Mouse (Mus musculus) neural tube, embryonic 15.5 days (tissue): ENCODE measurements around the gene Olfr995. TPM values are rescaled to one million over a fixed set of nuclear protein-coding genes. Genes with fewer than 3 reads are reported as not detected.

Source experiments
- ATAC-seq: fragments of 200-750 bp; cut with Nextera tagmentation; 2 replicates; pipeline ENCODE4 v1.8.0; 2017; ENCODE audit warnings: mild to moderate bottlenecking, moderate TSS enrichment, moderate library complexity; ENCODE audit not compliant: low FRiP score
- H3K27ac ChIP-seq: fragments of 300-500 bp; sonication (generic); replicated peaks from 2 replicates; pipeline ENCODE4 v1.5.1; 2015; ENCODE audit warnings: mild to moderate bottlenecking, inconsistent platforms
- H3K27me3 ChIP-seq: fragments of 300-500 bp; sonication (generic); replicated peaks from 2 replicates; pipeline ENCODE4 v1.6.1; 2015; ENCODE audit warnings: inconsistent platforms
- H3K36me3 ChIP-seq: fragments of 300-500 bp; sonication (generic); 2 replicates; pipeline ENCODE4 v1.6.1; 2015; ENCODE audit warnings: inconsistent platforms
- H3K4me1 ChIP-seq: fragments of 300-500 bp; sonication (generic); 2 replicates; pipeline ENCODE4 v1.6.1; 2015; ENCODE audit warnings: inconsistent platforms
- H3K4me2 ChIP-seq: fragments of 300-500 bp; sonication (generic); 2 replicates; pipeline ENCODE4 v1.6.1; 2015; ENCODE audit warnings: inconsistent platforms, mild to moderate bottlenecking, moderate library complexity
- H3K4me3 ChIP-seq: fragments of 300-500 bp; sonication (generic); replicated peaks from 2 replicates; pipeline ENCODE4 v1.5.1; 2015; ENCODE audit warnings: mild to moderate bottlenecking, inconsistent platforms
- H3K9ac ChIP-seq: fragments of 300-500 bp; sonication (generic); replicated peaks from 2 replicates; pipeline ENCODE4 v1.6.1; 2015; ENCODE audit warnings: mild to moderate bottlenecking, inconsistent platforms
- H3K9me3 ChIP-seq: fragments of 300-500 bp; sonication (generic); replicated peaks from 2 replicates; pipeline ENCODE4 v1.6.1; 2016; ENCODE audit warnings: inconsistent platforms
- WGBS: fragments of 180-500 bp; shearing (Covaris S2); methylation state at CpG from one replicate; pipeline ENCODE4 v1.1.7; 2015; ENCODE audit warnings: mixed read lengths; 5-methylcytosine and 5-hydroxymethylcytosine counted together
- polyA plus RNA-seq: library from polyadenylated mRNA; unstranded; fragments of >200 nt; fragmentation: Nextera tagmentation; extraction: Ambion mirVana; gene quantifications from 2 replicates; pipeline ENCODE4 v1.2.1, GENCODE M21; 2015

Gene Olfr995
- not detected in 2 replicates for polyA plus RNA-seq

- H3K4me1 ChIP-seq, result no peaks in the 10 kb centered on the region
- H3K9me3 ChIP-seq, result no peaks in the 10 kb centered on the region
- H3K4me3 ChIP-seq, result no peak within 1 kb of the TSS
- no peak within 1 kb of the TSS for H3K9ac ChIP-seq
- no peaks in the 10 kb centered on the region for H3K27me3 ChIP-seq
- no peak within 1 kb of the TSS for H3K4me2 ChIP-seq
- ATAC-seq, result no peak
- WGBS, result 29% methylated on average over 1 of the region's 1 CpGs
- H3K36me3 ChIP-seq, result no peaks in the 10 kb centered on the region
- no peak within 1 kb of the TSS for H3K27ac ChIP-seq
These were observed at the start of gene Olfr995 for GRCm38 (mm10) chr2:85443539-85443938. TSS of gene Olfr995 (minus strand) at chr2:85443639.

GRCm38 (mm10) chr2:85490396-85490795 is 47.0 kb upstream of the Olfr995 start:
- ATAC-seq, result no peak
- 80% methylated on average over 5 of the region's 5 CpGs for WGBS
- Histone ChIP-seq H3K9me3 (no peaks in the 10 kb centered on the region), H3K4me3 (no peak overlapping the region), H3K27ac (no peak overlapping the region), H3K36me3 (no peaks in the 10 kb centered on the region), H3K4me1 (no peaks in the 10 kb centered on the region), H3K27me3 (no peaks in the 10 kb centered on the region), H3K9ac (no peak overlapping the region), H3K4me2 (no peak overlapping the region)

- ATAC-seq, result no peak
- H3K4me3 ChIP-seq, result no peak overlapping the region
- no peak overlapping the region for H3K4me2 ChIP-seq
- H3K9ac ChIP-seq, result no peak overlapping the region
- 83% methylated on average over 3 of the region's 3 CpGs for WGBS
- H3K4me1 ChIP-seq, result no peaks in the 10 kb centered on the region
- H3K27ac ChIP-seq, result no peak overlapping the region
- H3K9me3 ChIP-seq, result no peaks in the 10 kb centered on the region
- no peaks in the 10 kb centered on the region for H3K27me3 ChIP-seq
- no peaks in the 10 kb centered on the region for H3K36me3 ChIP-seq
These were observed 23.4 kb upstream of the Olfr995 start for GRCm38 (mm10) chr2:85466801-85467325.

- Histone ChIP-seq H3K27me3 (no peaks in the 10 kb centered on the region), H3K4me1 (no peaks in the 10 kb centered on the region), H3K4me2 (no peak overlapping the region), H3K9me3 (no peaks in the 10 kb centered on the region), H3K9ac (no peak overlapping the region), H3K4me3 (no peak overlapping the region), H3K27ac (no peak overlapping the region), H3K36me3 (no peaks in the 10 kb centered on the region)
- no peak for ATAC-seq
These were observed 893 bp downstream of the Olfr995 start for GRCm38 (mm10) chr2:85442546-85442945.

- no peaks in the 10 kb centered on the region for H3K36me3 ChIP-seq
- H3K4me1 ChIP-seq, result no peaks in the 10 kb centered on the region
- no peak within 1 kb of the TSS for H3K4me2 ChIP-seq
- WGBS, result 94% methylated on average over 3 of the region's 3 CpGs
- H3K27me3 ChIP-seq, result no peaks in the 10 kb centered on the region
- no peak within 1 kb of the TSS for H3K27ac ChIP-seq
- no peak for ATAC-seq
- H3K4me3 ChIP-seq, result no peak within 1 kb of the TSS
- no peaks in the 10 kb centered on the region for H3K9me3 ChIP-seq
- no peak within 1 kb of the TSS for H3K9ac ChIP-seq
These were observed 7.1 kb downstream of the Olfr995 start, which contains the start of gene Olfr994 for GRCm38 (mm10) chr2:85436351-85436750. TSS of gene Olfr994 (minus strand) at chr2:85436451.

- Histone ChIP-seq H3K27ac (no peak overlapping the region), H3K4me1 (no peaks in the 10 kb centered on the region), H3K27me3 (no peaks in the 10 kb centered on the region), H3K36me3 (no peaks in the 10 kb centered on the region), H3K9me3 (no peaks in the 10 kb centered on the region), H3K4me3 (no peak overlapping the region), H3K9ac (no peak overlapping the region), H3K4me2 (no peak overlapping the region)
- no peak for ATAC-seq
- 92% methylated on average over 1 of the region's 1 CpGs for WGBS
These were observed 17.5 kb downstream of the Olfr995 start for GRCm38 (mm10) chr2:85425893-85426292.

GRCm38 (mm10) chr2:85414777-85415176 is 28.7 kb downstream of the Olfr995 start, which contains the start of gene Olfr993:
TSS of gene Olfr993 (minus strand) at chr2:85414877.
- no peak within 1 kb of the TSS for H3K4me2 ChIP-seq
- no peak within 1 kb of the TSS for H3K9ac ChIP-seq
- H3K27ac ChIP-seq, result no peak within 1 kb of the TSS
- ATAC-seq, result no peak
- no peaks in the 10 kb centered on the region for H3K27me3 ChIP-seq
- H3K9me3 ChIP-seq, result no peaks in the 10 kb centered on the region
- no peaks in the 10 kb centered on the region for H3K4me1 ChIP-seq
- H3K36me3 ChIP-seq, result no peaks in the 10 kb centered on the region
- H3K4me3 ChIP-seq, result no peak within 1 kb of the TSS

- no peaks in the 10 kb centered on the region for H3K4me1 ChIP-seq
- no peaks in the 10 kb centered on the region for H3K27me3 ChIP-seq
- 59% methylated on average over 2 of the region's 2 CpGs for WGBS
- no peaks in the 10 kb centered on the region for H3K36me3 ChIP-seq
- no peak within 1 kb of the TSS for H3K4me3 ChIP-seq
- H3K9me3 ChIP-seq, result no peaks in the 10 kb centered on the region
- no peak within 1 kb of the TSS for H3K9ac ChIP-seq
- no peak within 1 kb of the TSS for H3K4me2 ChIP-seq
- no peak for ATAC-seq
- H3K27ac ChIP-seq, result no peak within 1 kb of the TSS
These were observed 34.1 kb downstream of the Olfr995 start, which contains the start of gene Olfr992 for GRCm38 (mm10) chr2:85409369-85409768. TSS of gene Olfr992 (minus strand) at chr2:85409469.

Other genes starting within 250 kb of the Olfr995 start
- gene Lrrc55, start 246.4 kb downstream of the Olfr995 start, polyA plus RNA-seq, result 9.5 and 9.6 TPM in 2 replicates
- gene Olfr987, start 104.3 kb downstream of the Olfr995 start, polyA plus RNA-seq, result not detected in 2 replicates
- not detected in 2 replicates for gene Olfr988, start 80.4 kb downstream of the Olfr995 start, polyA plus RNA-seq
- not detected in 2 replicates for gene Olfr992, start 34.2 kb downstream of the Olfr995 start, polyA plus RNA-seq
- not detected in 2 replicates for gene Olfr993, start 28.8 kb downstream of the Olfr995 start, polyA plus RNA-seq
- gene Olfr994, start 7.2 kb downstream of the Olfr995 start, polyA plus RNA-seq, result not detected in 2 replicates
- 0.29 and 0.88 TPM in 2 replicates for gene 4833423E24Rik, start 75.4 kb upstream of the Olfr995 start, polyA plus RNA-seq
- not detected in 2 replicates for gene Olfr996, start 135.6 kb upstream of the Olfr995 start, polyA plus RNA-seq
- gene Olfr998, start 145.3 kb upstream of the Olfr995 start, polyA plus RNA-seq, result not detected in 2 replicates
- gene Olfr1000, start 168.3 kb upstream of the Olfr995 start, polyA plus RNA-seq, result not detected in 2 replicates
- not detected in 2 replicates for gene Olfr1002, start 207.1 kb upstream of the Olfr995 start, polyA plus RNA-seq
- gene Olfr154, start 220.8 kb upstream of the Olfr995 start, polyA plus RNA-seq, result not detected in 2 replicates
- gene Olfr1006, start 235.1 kb upstream of the Olfr995 start, polyA plus RNA-seq, result not detected in 2 replicates
- gene Olfr1008, start 245.8 kb upstream of the Olfr995 start, polyA plus RNA-seq, result not detected in 2 replicates